Mouse (Mus musculus) liver, embryonic 14.5 days (tissue): ENCODE results near the gene Krtap9-3. TPM values are rescaled to one million over a fixed set of nuclear protein-coding genes. Genes with fewer than 3 reads are reported as not detected.
"Not testable (repeated sequence)": the region's sequence is repeated elsewhere in the genome, so short reads cannot be mapped to it uniquely, and the experiment has no call there.

Experiments used
- ATAC-seq: fragments of 200-750 bp; cut with Nextera tagmentation; 2 replicates; pipeline ENCODE4 v1.8.0; 2017; ENCODE audit warnings: moderate number of reproducible peaks, mild to moderate bottlenecking, moderate library complexity; ENCODE audit not compliant: insufficient read depth
- DNase-seq, 3 experiments: peaks; one replicate each; pipeline ENCODE4 v3.0.0-alpha.2; 2012 to 2013; ENCODE audit warnings: low read depth in 3 of 3, low spot score in 3 of 3
- H3K27ac ChIP-seq: fragments of 300-500 bp; sonication (generic); 2 replicates; pipeline ENCODE4 v1.5.1; 2014; ENCODE audit warnings: moderate library complexity, mild to moderate bottlenecking, control low read depth, inconsistent platforms
- H3K27me3 ChIP-seq: fragments of 300-500 bp; sonication (generic); 2 replicates; pipeline ENCODE4 v1.6.1; 2014; ENCODE audit warnings: mild to moderate bottlenecking, low read length, moderate library complexity; ENCODE audit not compliant: control insufficient read depth, insufficient read depth
- H3K36me3 ChIP-seq: fragments of 300-500 bp; sonication (generic); replicated peaks from 2 replicates; pipeline ENCODE4 v1.6.1; 2014; ENCODE audit warnings: low read depth; ENCODE audit not compliant: control insufficient read depth, insufficient read depth
- H3K4me1 ChIP-seq, 2 experiments: fragments of 200-500 bp in 1 of 2; fragments of 300-500 bp in 1 of 2; sonication (generic) in 1 of 2; replicated peaks; 2 replicates each; pipeline ENCODE4 v1.6.1; 2012 to 2014; ENCODE audit warnings: antibody characterized with exemption in 1 of 2, inconsistent platforms in 1 of 2, low read length in 1 of 2; ENCODE audit not compliant: control insufficient read depth in 2 of 2, insufficient read depth in 2 of 2
- H3K4me2 ChIP-seq: fragments of 300-500 bp; sonication (generic); 2 replicates; pipeline ENCODE4 v1.6.1; 2014; ENCODE audit warnings: low read depth, mild to moderate bottlenecking, control low read depth, moderate library complexity
- H3K4me3 ChIP-seq, 2 experiments: fragments of 200-500 bp in 1 of 2; fragments of 300-500 bp in 1 of 2; sonication (generic) in 1 of 2; 2 replicates each; pipeline ENCODE4 v1.5.1; 2012 to 2014; ENCODE audit warnings: low read depth in 2 of 2, low read length in 2 of 2, mild to moderate bottlenecking in 2 of 2, control low read depth in 1 of 2, inconsistent platforms in 1 of 2, moderate library complexity in 1 of 2; ENCODE audit not compliant: insufficient read depth in 1 of 2
- H3K9ac ChIP-seq: fragments of 300-500 bp; sonication (generic); replicated peaks from 2 replicates; pipeline ENCODE4 v1.6.1; 2014; ENCODE audit warnings: mild to moderate bottlenecking, control low read depth, moderate library complexity
- H3K9me3 ChIP-seq: fragments of 300-500 bp; sonication (generic); 2 replicates; pipeline ENCODE4 v1.6.1; 2016; ENCODE audit warnings: low read length, mixed read lengths; ENCODE audit not compliant: control insufficient read depth
- CTCF ChIP-seq: IDR thresholded peaks from 2 replicates; pipeline ENCODE4 v1.5.1; 2016; ENCODE audit warnings: antibody characterized with exemption, low read depth, control low read depth
- EP300 ChIP-seq: IDR thresholded peaks from 2 replicates; pipeline ENCODE4 v1.6.1; 2016; ENCODE audit warnings: antibody characterized with exemption, low read depth
- WGBS: fragments of 180-500 bp; shearing (Covaris S2); extraction: QIAGEN DNeasy Blood & Tissue Kit; methylation state at CpG from one replicate; pipeline ENCODE4 v1.1.7; 2014; ENCODE audit not compliant: insufficient replicate concordance; 5-methylcytosine and 5-hydroxymethylcytosine counted together
- polyA plus RNA-seq, 2 experiments: library from polyadenylated mRNA; depleted of rRNA in 1 of 2; stranded (reverse) in 1 of 2; unstranded in 1 of 2; fragments of >200 nt; fragmentation: Nextera tagmentation in 1 of 2; extraction: Ambion mirVana in 1 of 2; gene quantifications; 2 replicates each; pipeline versions ENCODE4 v1.2.1 to v1.2.3; 2012 to 2014

Gene Krtap9-3
- polyA plus RNA-seq, 2 experiments = not detected

DNA sequence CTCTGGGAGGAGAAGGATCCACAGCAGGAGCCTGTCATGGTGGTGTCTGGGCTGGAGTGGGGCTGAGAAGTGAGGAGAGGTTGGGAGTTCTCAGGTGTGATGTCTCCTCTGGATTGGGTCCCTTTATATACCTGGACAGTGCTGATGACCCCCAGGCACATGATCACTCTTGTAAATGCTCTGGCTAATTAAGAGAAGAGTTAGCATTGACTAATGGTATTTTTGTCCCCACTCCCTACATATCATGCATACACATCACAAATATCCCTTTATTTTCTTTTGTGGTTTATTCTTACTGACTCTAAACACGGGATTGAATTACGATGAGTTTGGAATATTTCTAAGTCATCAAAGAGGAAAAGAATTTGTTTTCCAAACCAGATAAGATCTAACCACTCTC lies 22.4 kb upstream of the Krtap9-3 start, which contains the start of gene Gm11562:
Gm11562 (minus strand) TSS at position 101 of the 400 bp plus-strand sequence.
- H3K27ac ChIP-seq = no peak within 1 kb of the TSS
- H3K9ac ChIP-seq = no peak within 1 kb of the TSS
- no peaks in the 10 kb centered on the region for H3K36me3 ChIP-seq
- H3K4me3 ChIP-seq = no peak within 1 kb of the TSS
- TF ChIP-seq EP300 = no peak
- TF ChIP-seq CTCF = no peak
- no peaks in the 10 kb centered on the region for H3K4me1 ChIP-seq
- ATAC-seq (no peak), DNase-seq (no peak)
- no peaks in the 10 kb centered on the region for H3K27me3 ChIP-seq
- WGBS = 58% methylated on average over 2 of the region's 2 CpGs
- H3K9me3 ChIP-seq = no peaks in the 10 kb centered on the region
- no peak within 1 kb of the TSS for H3K4me2 ChIP-seq

GRCm38 (mm10) chr11:99614796-99615363 lies 17.0 kb upstream of the Krtap9-3 start, which contains the start of gene Krtap2-4:
Gene Krtap2-4 (minus strand): TSS chr11:99614846.
- no peak within 1 kb of the TSS for H3K27ac ChIP-seq
- H3K4me2 ChIP-seq = no peak within 1 kb of the TSS
- H3K9ac ChIP-seq = no peak within 1 kb of the TSS
- no peak within 1 kb of the TSS for H3K4me3 ChIP-seq
- no peaks in the 10 kb centered on the region for H3K27me3 ChIP-seq
- no peaks in the 10 kb centered on the region for H3K4me1 ChIP-seq
- no peaks in the 10 kb centered on the region for H3K9me3 ChIP-seq
- no peaks in the 10 kb centered on the region for H3K36me3 ChIP-seq
- ATAC-seq (no peak), DNase-seq (no peak)
- TF ChIP-seq CTCF = no peak
- 42% methylated on average over 3 of the region's 3 CpGs for WGBS

GRCm38 (mm10) chr11:99610089-99610488 lies 12.2 kb upstream of the Krtap9-3 start, which contains the start of gene Gm11937:
Gene Gm11937 (minus strand): TSS chr11:99610189.
- H3K4me2 ChIP-seq, DNase-seq, H3K27me3 ChIP-seq, H3K9me3 ChIP-seq, H3K36me3 ChIP-seq, H3K9ac ChIP-seq, ATAC-seq, H3K4me3 ChIP-seq, H3K4me1 ChIP-seq, H3K27ac ChIP-seq: not testable (repeated sequence)
- 44% methylated on average over 1 of the region's 2 CpGs for WGBS

DNA sequence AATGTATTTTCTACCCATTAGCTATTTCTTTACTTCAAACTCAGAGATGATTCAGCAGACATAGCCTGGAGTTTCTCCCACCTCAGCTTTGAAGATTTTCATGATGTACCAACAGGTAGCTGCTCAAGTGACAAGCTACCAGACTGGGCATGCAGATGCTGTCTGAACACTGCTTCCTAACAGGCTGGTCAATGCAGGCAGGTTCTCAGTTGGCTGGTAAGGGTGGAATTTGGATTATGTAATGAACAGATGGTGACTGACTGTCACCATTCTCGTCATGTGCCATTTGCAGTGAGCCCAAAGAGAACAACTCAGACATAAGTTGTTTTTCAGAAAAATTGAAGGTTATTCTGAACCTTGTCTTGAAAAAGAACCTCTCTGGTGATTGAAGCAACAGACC lies 11.2 kb upstream of the Krtap9-3 start:
- DNase-seq (no peak), ATAC-seq (no peak)
- Histone ChIP-seq H3K9me3 (no peaks in the 10 kb centered on the region), H3K27ac (no peak overlapping the region), H3K4me1 (no peaks in the 10 kb centered on the region), H3K4me3 (no peak overlapping the region), H3K36me3 (no peaks in the 10 kb centered on the region), H3K4me2 (no peak overlapping the region), H3K27me3 (no peaks in the 10 kb centered on the region), H3K9ac (no peak overlapping the region)
- 45% methylated on average over 1 of the region's 1 CpGs for WGBS
- TF ChIP-seq CTCF (no peak), EP300 (no peak)

- H3K4me3 ChIP-seq, H3K4me1 ChIP-seq, H3K9me3 ChIP-seq, H3K27ac ChIP-seq, DNase-seq, ATAC-seq, H3K4me2 ChIP-seq, H3K36me3 ChIP-seq, H3K27me3 ChIP-seq, H3K9ac ChIP-seq: not testable (repeated sequence)
- 50% methylated on average over 1 of the region's 1 CpGs for WGBS
Measured at GRCm38 (mm10) chr11:99603208-99603607, 5.3 kb upstream of the Krtap9-3 start, which contains the start of gene Gm11938. Gene Gm11938 (minus strand): TSS chr11:99603308.
